Mouse (Mus musculus) frontal cortex, postnatal 10 days (tissue): ENCODE results near the gene Tnnc2.

ENCODE experiments used
- DNase-seq, 2 experiments: peaks; one replicate each; pipeline ENCODE4 v3.0.0; 2022; ENCODE audit warnings: low spot score in 2 of 2, mixed read lengths in 1 of 2

The Tnnc2 gene

DNA sequence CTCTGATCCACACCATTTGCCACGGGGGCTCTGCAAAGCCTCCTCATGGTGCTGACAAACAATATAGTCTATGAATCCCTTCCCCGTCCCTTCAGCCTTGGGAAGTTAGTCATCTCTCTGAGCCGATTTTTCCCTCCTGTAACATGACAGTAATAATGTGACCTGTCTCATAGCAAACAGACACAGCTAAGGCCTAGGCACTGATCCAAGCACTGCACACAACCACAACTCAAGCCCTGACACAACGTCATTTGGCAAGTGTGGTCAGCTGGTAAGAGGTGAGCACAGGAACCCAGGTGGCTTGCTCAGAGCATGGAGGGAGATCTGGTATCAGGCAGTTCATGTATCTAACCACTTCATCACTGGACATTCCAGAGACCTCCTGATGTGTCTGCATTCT is 16.1 kb upstream of the Tnnc2 start:
- no peak for DNase-seq

DNA sequence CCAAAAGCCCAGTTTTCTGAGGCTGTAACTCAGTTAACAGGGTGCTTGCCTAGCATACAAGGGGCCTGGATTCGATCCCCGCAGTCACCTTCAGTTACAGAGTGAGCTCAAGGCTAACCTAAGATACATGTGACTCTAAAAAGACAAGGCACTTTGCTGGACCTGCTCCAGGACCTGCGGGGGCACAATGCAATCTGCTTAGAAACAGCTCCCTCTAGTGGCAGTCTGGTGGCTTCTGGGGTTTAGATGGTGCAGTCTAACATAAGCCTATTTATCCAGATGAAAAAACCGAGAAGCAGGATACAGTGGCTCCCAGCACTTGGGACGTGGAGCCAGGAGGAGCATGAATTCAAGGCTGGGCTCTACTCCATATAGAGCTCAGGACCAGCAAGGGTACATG is 14.5 kb upstream of the Tnnc2 start:
- DNase-seq: peak; percentile 68 to 74

DNA sequence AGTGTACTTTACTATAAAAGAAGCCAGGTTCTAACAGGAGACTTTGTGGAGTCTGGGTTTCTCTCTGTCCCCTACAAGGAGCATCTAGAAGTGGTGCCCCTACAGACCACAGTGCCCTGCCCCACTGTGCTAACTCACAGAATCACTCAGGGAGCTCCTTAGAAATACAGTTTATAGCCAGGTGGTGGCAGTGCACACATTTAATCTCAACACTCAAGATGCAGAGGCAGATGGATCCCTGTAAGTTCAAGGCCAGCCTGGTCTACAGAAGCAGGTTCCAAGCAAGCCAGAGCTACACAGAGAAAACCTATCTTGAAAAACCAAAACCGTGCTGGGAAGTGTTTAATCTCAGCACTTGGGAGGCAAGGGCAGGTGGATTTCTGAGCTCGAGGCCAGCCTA is 14.0 kb upstream of the Tnnc2 start:
- DNase-seq: no peak

DNA sequence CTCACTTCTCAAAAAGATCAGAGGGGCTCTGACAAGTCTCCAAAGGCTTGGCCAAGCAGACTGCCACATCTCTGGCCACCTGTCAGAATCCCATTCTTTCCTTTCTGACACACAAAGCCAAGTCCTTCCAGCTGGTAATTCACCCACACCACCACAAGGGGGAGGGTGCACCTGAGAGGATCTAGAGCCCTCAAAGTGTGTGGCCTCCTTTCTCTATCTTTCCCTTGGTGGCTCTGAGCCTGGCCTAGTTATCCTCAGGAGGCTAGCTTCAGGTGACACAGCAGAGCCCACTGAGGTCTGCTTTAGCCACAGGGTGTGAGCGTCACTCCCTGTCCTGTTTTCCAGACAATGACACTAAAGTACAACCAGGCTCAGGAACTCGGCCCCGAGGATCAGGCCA is 13.5 kb upstream of the Tnnc2 start:
- no peak for DNase-seq

DNA sequence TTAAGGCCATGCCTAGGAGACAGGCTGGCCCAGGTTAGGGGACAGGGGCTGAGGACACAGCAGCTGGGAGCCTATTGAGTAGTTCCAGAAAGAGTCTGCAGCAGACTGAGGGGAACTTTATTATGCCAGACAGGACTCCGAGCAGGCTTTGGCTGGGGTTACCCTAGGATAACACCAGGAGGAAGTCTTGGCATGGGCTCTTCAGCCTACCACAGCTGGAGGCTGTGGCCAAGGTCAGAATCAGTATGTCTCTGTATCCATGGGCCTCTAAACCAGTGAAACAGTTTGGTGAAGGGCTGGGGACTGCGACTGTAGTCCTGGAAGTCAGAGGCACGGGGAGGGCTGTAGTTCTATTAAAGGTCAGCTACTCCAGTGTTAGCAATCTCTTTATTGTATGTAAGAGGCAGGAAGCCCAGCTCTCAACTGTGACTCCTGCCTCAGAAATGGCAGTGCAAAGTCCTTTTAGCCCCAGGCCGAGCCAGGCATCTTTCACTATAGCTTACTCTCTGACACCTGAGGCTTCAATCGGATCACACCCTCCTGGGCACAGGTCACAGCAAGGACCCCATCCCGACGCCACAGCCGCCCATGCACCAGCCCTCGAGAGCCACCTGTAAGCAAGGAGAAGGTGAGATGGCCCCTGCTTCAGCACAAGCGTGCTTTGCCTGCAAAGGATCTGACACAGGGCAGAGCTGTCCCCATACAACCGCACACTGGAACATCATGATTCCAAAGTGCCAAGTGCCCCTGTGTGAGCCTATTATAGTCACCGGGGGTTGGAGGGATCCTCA is 12.8 kb upstream of the Tnnc2 start:
- no peak for DNase-seq

DNA sequence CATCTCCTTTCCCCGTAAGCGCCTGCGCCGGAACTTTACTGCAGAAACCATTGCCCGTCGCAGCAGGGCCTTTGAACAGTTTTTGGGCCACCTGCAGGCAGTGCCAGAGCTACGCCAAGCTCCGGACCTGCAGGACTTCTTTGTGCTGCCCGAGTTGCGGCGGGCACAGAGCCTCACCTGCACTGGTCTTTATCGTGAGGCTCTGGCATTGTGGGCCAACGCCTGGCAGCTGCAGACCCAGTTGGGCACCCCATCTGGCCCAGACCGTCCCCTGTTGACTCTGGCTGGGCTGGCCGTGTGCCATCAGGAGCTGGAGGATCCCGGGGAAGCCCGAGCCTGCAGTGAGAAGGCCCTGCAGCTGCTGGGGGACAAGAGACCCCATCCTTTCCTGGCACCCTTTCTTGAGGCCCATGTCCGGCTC is 12.1 kb upstream of the Tnnc2 start:
- DNase-seq: no peak

DNA sequence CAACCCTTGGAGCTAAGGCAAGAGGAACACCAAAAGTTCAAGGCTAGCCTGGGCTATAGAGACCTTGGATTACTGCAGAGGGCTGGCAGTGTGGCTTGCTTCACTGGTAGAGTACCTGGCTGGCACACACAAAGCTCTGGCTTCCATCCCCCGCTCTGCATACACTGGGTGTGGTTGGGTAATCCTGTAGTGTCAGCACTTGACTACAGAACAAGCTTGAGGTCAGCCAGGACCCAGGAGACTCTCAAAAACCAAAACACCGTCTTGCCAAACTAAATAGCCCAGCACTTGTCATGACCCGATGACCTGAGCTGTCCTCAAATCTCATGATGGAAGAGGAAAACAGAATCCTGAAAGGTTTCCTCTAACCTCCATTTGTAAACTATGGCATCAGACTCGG is 10.7 kb upstream of the Tnnc2 start:
- DNase-seq: no peak

DNA sequence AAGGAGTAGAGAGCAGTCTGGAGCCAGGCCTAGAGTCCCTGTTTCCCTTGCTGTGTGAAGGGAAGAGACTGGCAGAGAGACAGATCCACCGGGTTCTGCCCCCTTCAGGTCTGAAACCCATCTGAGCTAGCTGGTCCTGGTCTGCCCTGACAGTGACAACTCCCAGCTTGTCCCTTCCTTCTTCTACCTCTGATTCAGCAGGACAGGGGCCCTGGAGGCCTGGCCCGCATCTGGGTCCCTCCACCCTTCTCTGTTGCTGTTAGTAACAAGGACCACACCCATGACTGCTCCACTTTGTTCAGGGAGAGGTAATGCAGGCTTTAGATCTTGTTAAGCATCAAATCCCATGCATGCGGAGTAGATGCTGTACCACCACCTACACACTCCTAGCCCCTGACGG is 8.6 kb upstream of the Tnnc2 start:
- no peak for DNase-seq

DNA sequence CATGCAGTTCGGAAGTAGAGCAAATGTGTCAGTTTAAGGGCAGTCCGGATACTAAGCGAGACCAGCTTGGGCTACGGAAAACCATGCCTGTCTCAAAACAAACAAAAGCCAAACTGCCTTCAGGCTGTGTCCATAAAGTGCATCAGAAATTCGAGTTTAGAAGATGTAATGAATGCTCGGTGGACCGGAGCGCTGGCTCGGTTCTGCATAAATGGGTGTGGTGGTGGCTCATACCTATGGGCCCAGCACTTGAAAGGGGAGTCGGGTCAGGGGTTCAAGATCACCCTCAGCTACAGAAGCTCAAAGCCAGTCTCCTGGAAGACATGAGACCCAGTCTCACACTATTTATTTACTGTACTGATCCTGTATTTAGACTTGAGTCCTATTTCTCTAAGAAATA is 8.0 kb upstream of the Tnnc2 start:
- no peak for DNase-seq

DNA sequence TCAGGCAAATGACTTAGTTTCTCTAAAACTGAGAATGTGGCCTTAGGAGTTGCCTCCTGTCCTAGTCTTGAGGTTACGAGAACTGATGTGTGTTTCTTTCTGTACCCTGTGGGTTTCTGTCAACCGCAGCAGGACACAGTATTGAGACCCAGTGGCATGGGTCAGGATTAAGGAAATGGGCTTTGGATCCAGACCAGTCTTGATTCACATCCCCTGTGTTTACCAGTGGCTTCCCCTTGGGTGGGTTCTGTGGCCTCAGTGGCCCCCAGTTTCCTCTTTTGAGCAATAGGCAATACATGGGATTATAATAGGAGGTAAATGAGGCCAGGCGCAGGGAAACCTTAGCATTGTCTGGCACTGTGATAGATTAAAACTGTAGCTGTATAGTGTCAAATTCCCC is 7.3 kb upstream of the Tnnc2 start:
- no peak for DNase-seq

DNA sequence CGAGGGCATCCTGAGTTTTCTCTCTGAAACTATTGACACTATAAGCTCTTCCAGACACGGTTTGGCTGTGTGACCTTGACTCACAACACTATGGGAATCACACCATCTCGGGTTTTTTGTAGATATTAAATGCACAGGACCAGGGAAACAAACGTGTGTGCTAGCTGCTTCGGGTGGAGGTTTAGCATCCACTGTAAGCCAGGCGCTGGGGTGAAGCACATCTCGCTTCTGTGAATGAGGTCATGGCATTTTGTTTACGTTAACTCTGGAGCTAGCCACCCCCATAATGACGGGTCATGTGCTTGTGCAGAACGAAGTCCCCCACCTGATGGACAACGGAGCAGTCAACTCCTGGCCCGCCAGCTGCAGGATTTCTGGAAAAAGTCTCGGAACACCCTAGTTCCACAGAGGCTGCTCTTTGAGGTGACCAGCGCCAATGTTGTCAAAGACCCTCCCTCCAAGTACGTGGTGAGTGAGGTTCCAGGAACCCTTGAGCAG is 6.7 kb upstream of the Tnnc2 start:
- DNase-seq: no peak

DNA sequence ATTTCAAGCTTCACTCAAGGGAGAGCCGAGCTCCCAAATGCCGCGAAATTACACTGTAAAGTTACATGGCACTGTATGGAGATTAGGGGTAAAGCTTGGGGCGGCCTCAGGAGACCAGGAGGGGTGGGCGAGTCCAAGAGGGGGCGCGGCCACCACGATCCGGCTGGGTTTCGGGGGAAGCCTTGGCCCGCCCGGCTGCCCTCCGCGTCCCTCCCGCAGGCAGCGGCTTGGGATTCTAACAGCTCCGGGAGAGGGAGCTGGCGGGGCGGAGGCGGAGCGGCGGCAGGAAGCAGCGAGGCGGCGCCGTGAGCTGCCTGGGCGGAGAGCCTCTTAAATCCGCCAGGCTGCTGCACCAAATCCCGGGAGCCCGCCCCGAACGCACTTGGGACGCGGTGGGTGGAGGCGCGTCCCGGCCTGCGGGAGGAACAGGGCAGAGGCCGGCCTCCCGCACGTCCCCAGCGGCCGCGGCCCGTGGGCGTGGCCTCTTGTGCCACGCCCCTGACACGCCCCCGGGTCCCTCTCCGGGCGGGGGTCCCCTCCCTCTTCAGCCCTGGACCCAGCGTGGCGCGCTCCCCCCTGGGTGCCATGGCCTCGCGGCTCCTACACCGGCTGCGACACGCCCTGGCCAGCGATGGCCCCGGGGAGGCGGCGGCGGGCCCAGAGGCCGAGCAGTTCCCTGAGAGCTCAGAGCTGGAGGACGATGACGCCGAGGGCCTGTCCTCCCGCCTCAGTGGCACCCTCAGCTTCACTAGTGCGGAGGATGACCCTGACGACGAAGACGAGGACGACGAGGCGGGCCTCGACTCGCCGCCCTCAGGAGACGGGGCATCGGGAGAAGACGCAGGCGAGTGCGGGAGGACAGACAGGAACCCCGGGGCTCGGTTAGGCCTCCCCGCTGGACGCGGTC is 6.0 kb upstream of the Tnnc2 start, which contains the start of gene Snx21:
Gene Snx21, plus strand, starts transcription at position 343 of the 907 bp plus-strand sequence.
- DNase-seq: peak; percentile 73 to 81

DNA sequence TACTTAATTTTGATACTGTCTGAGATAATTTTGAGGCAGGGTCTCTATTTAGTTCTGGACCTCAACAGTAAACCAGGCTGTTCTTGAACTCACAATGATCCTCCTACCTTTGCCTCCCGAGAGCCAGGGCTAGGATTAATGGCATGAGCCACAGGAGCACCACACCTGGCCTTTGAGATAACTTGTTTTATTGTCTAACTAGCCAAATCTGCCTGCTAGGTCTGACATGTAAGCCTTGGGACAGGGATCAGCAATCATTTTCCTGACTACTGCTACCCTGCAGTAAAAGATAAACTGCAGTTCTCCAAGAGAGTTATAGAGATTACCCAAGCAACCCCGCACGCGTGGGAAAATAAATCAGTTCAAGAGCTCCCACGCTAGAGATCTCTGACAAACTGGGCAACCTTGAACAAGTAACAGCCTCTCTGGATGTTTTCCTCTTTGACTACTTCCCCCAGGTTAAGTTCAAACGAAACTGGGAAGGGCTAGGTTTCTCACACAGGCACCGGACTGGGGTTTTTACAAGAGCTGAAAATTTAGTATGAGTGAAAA is 5.2 kb upstream of the Tnnc2 start:
- no peak for DNase-seq

DNA sequence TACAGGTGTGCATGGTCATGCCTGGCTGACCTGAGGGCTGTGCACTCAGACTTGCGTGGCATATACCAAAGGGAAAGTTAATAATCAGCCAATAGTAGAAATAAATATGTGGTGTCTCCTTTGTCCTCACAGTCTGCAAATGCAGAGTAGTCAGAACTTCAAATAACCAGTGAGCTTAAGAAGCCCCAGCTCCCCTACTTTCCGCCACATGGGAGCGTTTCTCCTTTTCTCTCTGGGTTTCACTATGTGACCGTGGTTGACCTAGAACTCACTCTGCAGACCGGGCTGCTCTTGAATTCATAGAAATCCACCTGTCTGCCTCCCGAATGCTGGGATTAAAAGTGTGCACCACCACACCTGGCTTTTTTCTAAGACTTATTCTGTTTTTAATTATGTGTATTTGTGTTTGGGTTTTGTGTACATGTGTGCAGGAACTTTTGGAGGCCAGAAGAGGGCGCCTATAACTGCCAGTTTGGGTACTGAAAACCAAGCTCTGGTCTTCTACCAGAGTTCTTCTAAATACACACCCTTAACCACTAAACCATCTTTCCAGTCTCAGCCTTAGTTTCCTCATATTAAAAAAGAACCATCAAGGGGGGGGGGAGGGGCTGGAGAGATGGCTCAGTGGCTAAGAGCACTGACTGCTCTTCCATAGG is 4.3 kb upstream of the Tnnc2 start:
- no peak for DNase-seq

DNA sequence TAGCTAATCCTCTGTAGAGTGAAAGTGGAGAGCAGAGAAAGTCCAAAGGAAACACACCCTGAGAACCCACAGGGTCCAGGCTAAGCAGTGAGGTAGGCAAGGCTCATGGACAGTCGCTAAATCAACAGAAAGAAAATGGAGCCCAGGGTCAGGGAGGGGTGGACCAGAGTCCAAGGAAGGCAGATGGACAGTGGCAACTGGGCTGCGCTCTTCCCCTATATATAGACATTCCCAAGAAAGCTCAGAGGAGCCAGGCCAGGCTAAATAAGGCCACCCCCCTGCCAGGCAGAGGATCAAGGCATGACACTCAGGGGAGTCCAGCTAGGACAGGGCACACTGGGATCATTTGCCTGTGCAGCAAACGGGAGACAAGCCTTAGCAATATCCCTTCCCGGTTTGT is 2.1 kb upstream of the Tnnc2 start:
- DNase-seq: no peak

DNA sequence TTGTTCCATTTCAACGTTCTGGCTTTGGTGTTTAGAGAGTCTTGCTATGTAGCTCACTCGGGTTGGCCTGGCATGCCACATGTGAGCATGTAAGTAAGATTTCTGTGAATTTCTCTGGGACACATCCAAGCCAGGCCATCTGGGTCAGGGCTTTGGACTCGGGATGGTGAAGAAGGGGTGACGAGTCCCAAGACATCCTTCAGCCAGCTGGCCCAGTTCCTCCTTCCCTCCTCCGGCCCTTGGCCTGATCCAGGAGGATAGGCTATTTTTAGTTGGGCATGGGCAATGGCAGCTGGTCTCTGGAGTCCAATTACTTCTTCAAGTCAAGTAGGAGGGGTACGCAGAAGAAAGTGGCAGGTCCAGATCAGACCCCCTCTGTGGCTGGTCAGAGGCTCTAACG is 958 bp downstream of the Tnnc2 start:
- DNase-seq: no peak

DNA sequence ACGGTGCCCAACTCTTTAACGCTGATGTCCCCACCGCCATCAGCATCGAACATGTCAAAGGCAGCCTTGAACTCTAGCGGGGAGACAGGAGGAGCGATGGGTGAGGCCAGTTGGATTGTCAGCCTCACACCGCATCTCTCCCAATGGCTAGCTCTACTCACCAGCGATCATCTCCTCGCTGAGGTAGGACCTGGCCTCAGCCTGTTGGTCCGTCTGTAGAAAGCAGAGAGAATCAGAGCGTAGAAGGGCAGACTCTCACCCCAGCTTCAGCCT is 1.8 kb downstream of the Tnnc2 start:
- DNase-seq: no peak

DNA sequence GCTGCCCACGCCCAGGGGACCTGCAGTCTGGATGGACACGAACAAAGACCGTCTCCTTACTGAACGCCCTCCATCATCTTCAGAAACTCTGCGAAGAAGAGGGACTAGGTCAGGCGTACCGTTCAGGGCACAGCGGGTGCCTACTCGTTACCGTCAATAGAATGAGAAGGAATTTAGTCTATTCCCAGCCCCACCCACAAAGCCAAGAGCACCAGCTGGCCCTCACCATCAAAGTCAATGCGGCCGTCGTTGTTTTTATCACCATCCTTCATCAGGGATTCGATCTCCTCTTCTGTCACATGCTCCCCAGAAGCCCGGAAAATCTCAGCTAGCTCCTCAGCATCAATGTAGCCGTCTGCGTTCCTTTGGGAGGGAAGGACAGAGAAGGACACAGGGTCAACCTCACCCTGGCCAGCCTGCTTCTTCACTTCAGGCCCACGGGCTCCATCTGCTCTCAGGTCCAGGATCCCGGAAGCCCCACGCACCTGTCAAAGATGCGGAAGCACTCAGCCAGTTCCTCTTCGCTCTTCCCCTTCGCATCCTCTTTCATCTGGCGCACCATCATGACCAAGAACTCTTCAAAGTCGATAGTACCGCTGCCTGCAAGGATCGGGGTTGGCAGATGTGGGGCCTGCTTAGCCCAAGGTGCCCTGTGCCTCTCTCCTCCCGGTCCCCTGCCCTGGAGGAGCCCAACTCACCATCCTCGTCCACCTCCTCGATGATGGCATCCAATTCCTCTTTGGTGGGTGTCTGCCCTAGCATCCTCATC is 2.3 kb downstream of the Tnnc2 start:
- no peak for DNase-seq

DNA sequence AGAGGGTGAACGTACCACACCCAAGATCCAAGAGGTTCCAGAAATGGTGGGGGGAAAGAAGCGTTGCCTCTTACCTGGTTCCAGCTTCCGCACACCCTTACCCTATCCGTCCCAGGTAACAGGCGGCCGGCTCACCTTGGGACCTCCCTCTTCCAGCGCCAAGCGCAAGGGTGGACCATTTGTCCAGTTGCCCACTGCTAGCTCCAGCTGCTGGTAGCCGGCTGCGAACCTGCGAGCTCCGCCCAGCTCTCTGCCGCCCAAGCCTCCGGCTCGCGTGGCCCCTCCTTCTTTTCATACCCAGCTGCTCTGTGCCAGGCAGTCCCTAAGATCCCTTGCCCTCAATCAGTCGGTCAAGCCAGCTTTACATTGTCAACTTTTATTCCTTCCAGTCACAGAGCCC is 3.0 kb downstream of the Tnnc2 start:
- no peak for DNase-seq

DNA sequence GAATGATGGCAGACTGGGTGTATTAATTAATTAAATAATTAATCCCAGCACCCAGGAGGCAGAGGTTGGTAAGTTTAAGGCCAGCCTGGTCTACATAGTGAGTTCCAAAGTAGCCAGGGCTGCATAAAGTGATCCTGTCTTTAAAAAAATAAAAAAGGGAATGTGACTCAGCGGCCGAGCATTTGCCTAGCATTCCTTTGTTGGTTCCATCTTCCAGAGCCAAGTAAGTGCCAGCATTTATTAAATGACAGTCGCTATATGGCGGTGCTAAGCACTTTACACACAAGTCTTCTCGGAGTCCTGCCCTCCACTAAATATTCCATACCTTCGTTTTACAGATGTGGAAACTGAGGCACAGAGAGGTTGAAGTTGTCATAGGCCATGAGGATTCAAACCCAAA is 3.6 kb downstream of the Tnnc2 start:
- no peak for DNase-seq

DNA sequence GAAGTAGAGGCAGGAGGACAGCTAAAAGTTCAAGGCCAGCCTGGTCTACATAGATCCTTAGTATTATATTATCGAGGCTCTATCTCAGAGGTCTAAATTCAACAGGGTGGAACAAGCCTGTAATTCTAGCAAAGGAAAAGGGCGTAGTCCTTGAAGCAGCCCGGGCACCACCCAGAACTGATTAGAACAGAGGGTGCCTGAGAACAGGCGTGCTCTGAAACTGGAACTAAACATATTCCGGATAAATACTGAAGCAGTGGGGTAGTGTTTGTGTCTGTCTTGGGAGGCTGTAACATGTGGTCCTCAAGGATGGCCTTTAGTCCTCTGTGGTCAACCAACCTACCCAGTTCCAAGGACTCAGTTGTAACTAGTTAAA is 5.8 kb downstream of the Tnnc2 start:
- DNase-seq: no peak
